Mouse (Mus musculus): ENCODE data around the gene Btbd2. TPM values are rescaled to one million over a fixed set of nuclear protein-coding genes. Genes with fewer than 3 reads are reported as not detected.
A peak's percentile ranks its signal among the peaks of the same experiment; 100 is the strongest.

The Btbd2 gene
- polyA plus RNA-seq, 1 experiment from 2014 or later: 23.5 TPM

- Histone ChIP-seq H3K4me3 (ENCODE audit: low read depth, low read length) (peak overlapping the region; percentile 14; the same call in 1 of the 2 replicates), H3K36me3 (ENCODE audit: control insufficient read depth, insufficient read depth) (peaks cover 36% of the 10 kb centered on the region), H3K27ac (ENCODE audit: low read depth, low read length) (peak overlapping the region; percentile 70), H3K9ac (ENCODE audit: low read depth, low read length) (no peak overlapping the region), H3K27me3 (replicated peaks; ENCODE audit: control insufficient read depth, insufficient read depth, low read length) (no peaks in the 10 kb centered on the region), H3K4me1 (replicated peaks; ENCODE audit: control insufficient read depth, insufficient read depth, low read length) (peaks cover 4% of the 10 kb centered on the region; the same call in 1 of the 2 replicates), H3K4me2 (replicated peaks; ENCODE audit: low read depth) (peak overlapping the region; percentile 55), H3K9me3 (ENCODE audit: control insufficient read depth) (no peaks in the 10 kb centered on the region)
- 0 out of 2 replicates have a peak, but pooled peaks have one; percentile 6 for TF ChIP-seq CTCF (IDR thresholded peaks at IDR 0.05; ENCODE audit: low read depth)
- ATAC-seq: peak; percentile 50
- whole genome bisulfite sequencing: 6% methylated on average over 16 of the region's 16 CpGs
Measured at GRCm38 (mm10) chr10:80664197-80665015, 7.5 kb upstream of the Btbd2 start.

DNA sequence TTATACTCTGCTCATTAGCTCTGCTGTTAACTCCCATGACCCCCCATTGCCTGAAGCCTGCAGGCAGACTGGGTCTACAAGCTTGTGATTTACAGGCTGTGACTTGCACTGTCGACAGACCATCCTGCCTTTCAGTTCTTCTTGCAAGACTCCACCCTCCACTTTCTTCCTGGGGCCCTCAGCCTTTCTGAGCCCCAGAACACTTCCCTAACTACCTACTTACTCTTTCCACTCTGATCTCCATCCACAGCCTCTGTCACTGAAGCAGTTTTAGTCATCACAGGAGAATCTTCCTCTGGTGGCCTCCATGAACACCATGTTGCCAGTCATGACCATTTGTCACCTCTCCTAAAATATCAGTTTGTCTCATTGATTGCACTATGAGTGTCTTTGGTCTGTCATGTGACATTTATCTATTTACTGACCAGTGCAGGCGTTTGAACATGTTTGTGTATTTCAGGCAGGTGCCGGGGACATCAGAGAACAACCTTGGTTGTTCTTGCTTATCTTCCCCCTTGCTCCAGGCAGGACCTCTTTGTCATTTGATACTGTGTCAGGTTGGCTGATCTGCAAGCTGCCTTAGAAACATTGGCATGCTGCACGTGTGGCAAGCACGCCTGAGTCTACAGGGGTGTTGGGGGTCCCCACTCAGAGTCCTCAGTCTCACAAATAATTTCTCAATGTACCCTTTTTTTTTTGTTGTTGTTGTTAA is 6.8 kb upstream of the Btbd2 start:
- 27% methylated on average over 5 of the region's 5 CpGs for WGBS
- Histone ChIP-seq H3K27ac (ENCODE audit: low read depth, low read length) (peak overlapping the region; percentile 70; the same call in 1 of the 2 replicates), H3K36me3 (ENCODE audit: control insufficient read depth, insufficient read depth) (peaks cover 28% of the 10 kb centered on the region), H3K4me1 (replicated peaks; ENCODE audit: control insufficient read depth, insufficient read depth, low read length) (peaks cover 7% of the 10 kb centered on the region; the same call in 1 of the 2 replicates), H3K4me3 (ENCODE audit: low read depth, low read length) (no peak overlapping the region), H3K9me3 (ENCODE audit: control insufficient read depth) (no peaks in the 10 kb centered on the region), H3K4me2 (replicated peaks; ENCODE audit: low read depth) (no peak overlapping the region), H3K27me3 (replicated peaks; ENCODE audit: control insufficient read depth, insufficient read depth, low read length) (no peaks in the 10 kb centered on the region), H3K9ac (ENCODE audit: low read depth, low read length) (no peak overlapping the region)
- TF ChIP-seq CTCF (IDR thresholded peaks at IDR 0.05; ENCODE audit: low read depth): no peak
- no peak for ATAC-seq

DNA sequence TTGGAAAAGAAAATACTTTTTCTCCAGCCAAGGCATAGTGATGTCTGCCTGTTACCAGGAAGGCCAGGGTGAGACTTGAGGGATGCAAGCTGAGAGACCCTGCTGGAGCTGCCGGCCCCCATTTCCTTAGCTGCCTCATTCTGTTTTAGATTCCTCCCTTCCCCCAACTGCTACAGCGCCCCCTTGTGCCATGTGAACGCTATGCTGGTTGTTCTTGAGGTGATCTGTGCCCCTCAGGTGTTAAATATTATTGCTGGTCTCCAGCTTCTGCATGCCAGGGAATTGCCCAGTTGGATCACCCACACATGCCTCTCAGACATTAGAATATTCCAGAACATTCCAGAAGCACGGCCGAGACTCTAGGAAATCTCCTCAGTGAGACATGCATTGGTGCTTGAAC is 4.3 kb upstream of the Btbd2 start:
- Histone ChIP-seq H3K27me3 (replicated peaks; ENCODE audit: control insufficient read depth, insufficient read depth, low read length) (no peaks in the 10 kb centered on the region), H3K36me3 (ENCODE audit: control insufficient read depth, insufficient read depth) (peaks cover 3% of the 10 kb centered on the region; the same call in 1 of the 2 replicates), H3K27ac (ENCODE audit: low read depth, low read length) (no peak overlapping the region), H3K4me2 (replicated peaks; ENCODE audit: low read depth) (no peak overlapping the region), H3K4me1 (replicated peaks; ENCODE audit: control insufficient read depth, insufficient read depth, low read length) (peaks cover 7% of the 10 kb centered on the region; the same call in 1 of the 2 replicates), H3K9me3 (ENCODE audit: control insufficient read depth) (no peaks in the 10 kb centered on the region), H3K9ac (ENCODE audit: low read depth, low read length) (no peak overlapping the region), H3K4me3 (ENCODE audit: low read depth, low read length) (no peak overlapping the region)
- no peak for ATAC-seq
- peak; percentile 80 for TF ChIP-seq CTCF (IDR thresholded peaks at IDR 0.05; ENCODE audit: low read depth)
- WGBS: 39% methylated on average over 5 of the region's 5 CpGs

DNA sequence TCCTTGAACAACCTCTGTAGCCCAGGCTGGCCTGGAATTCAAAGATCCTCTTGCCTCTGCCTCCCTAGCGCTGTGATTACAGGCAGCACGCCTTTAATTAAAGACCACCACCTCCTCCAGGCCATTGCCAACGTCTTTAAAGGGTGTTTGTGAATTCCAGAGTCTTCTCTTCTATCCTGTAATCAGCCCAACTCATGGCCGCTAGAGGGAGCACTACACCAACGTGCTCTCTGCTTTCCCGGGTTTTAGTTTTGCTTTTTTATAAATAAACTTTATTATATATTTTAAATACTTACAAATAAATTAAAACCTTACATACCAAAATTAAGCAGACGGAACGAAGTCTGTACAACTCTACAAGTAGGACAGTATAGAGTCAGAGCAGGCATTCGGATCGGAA is 2.3 kb upstream of the Btbd2 start:
- Histone ChIP-seq H3K9ac (ENCODE audit: low read depth, low read length) (no peak overlapping the region), H3K4me1 (replicated peaks; ENCODE audit: control insufficient read depth, insufficient read depth, low read length) (peaks cover 13% of the 10 kb centered on the region; the same call in 1 of the 2 replicates), H3K27me3 (replicated peaks; ENCODE audit: control insufficient read depth, insufficient read depth, low read length) (no peaks in the 10 kb centered on the region), H3K27ac (ENCODE audit: low read depth, low read length) (peak overlapping the region; percentile 9; the same call in 1 of the 2 replicates), H3K36me3 (ENCODE audit: control insufficient read depth, insufficient read depth) (no peaks in the 10 kb centered on the region), H3K4me3 (ENCODE audit: low read depth, low read length) (0 out of 2 replicates have a peak overlapping the region, but pooled peaks have one; percentile 17), H3K9me3 (ENCODE audit: control insufficient read depth) (no peaks in the 10 kb centered on the region), H3K4me2 (replicated peaks; ENCODE audit: low read depth) (peak overlapping the region; percentile 52)
- TF ChIP-seq CTCF (IDR thresholded peaks at IDR 0.05; ENCODE audit: low read depth): peak; percentile 78
- no peak for ATAC-seq
- 10% methylated on average over 10 of the region's 10 CpGs for WGBS

DNA sequence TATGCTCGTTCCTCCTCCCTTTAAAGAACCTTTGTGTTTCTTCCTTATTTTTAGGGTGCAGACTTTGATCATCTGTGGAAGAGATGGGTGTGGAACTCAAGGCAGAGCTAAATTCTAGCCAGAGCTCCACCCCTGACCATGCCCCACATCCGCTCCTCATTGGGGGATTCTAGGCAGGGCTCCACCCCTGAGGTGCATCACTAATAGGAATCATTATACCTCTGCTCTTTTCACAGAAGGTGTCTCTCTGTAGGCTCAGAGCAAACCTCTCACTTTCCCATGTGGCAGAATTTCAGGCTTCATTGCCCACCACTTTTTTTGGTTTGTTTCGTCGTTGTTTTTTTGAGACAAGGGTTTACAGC is 2.0 kb upstream of the Btbd2 start:
- Histone ChIP-seq H3K4me1 (replicated peaks; ENCODE audit: control insufficient read depth, insufficient read depth, low read length) (peaks cover 13% of the 10 kb centered on the region; the same call in 1 of the 2 replicates), H3K9ac (ENCODE audit: low read depth, low read length) (no peak overlapping the region), H3K36me3 (ENCODE audit: control insufficient read depth, insufficient read depth) (no peaks in the 10 kb centered on the region), H3K4me2 (replicated peaks; ENCODE audit: low read depth) (peak overlapping the region; percentile 52), H3K27me3 (replicated peaks; ENCODE audit: control insufficient read depth, insufficient read depth, low read length) (no peaks in the 10 kb centered on the region), H3K9me3 (ENCODE audit: control insufficient read depth) (no peaks in the 10 kb centered on the region), H3K27ac (ENCODE audit: low read depth, low read length) (peak overlapping the region; percentile 9; the same call in 1 of the 2 replicates), H3K4me3 (ENCODE audit: low read depth, low read length) (no peak overlapping the region)
- TF ChIP-seq CTCF (IDR thresholded peaks at IDR 0.05; ENCODE audit: low read depth): no peak
- 41% methylated on average over 4 of the region's 4 CpGs for WGBS
- ATAC-seq: no peak; the same call in 1 of the 2 replicates

Data from intestine, postnatal 0 days (tissue).